12 mouse cellular contexts compared by ENCODE assay signal in genomic region chr7:4063013-4063412, GRCm38 (mm10). TPM values are rescaled to one million over a fixed set of nuclear protein-coding genes. Genes with fewer than 3 reads are reported as not detected.
DNase-seq lines count a peak whose midpoint lies in the region; ATAC-seq lines count a peak whose summit lies in the region.
"Had no signal": no experiment of that assay in that cellular context is flagged by ENCODE, and none has a peak within 500 bp of the region (broad histone marks: within the 10 kb centered on the region; RNA-seq: fewer than 3 reads in every experiment).

Gene Lair1 (minus strand): TSS chr7:4063204.

- H3K27me3 ChIP-seq in megakaryocyte, embryonic 14.5 days (replicated peaks) = peaks cover 5% of the 10 kb centered on the region
- H3K27me3 ChIP-seq: heart, embryonic 13.5 days had no signal

- ATAC-seq in common myeloid progenitor, adult 5-6 weeks (replicated peaks; ENCODE audit: low read depth, poor library complexity, severe bottlenecking) = peak; percentile 87
- ATAC-seq: forebrain, embryonic 16.5 days had no signal

- DNase-seq in right cerebral cortex, adult 18-20 months = peak; percentile 18
- DNase-seq in right cerebral cortex, postnatal 10 days (ENCODE audit: low spot score in 2 of 2) = no peak
- DNase-seq in thymus, postnatal 4 days = peak; percentile 33
- no peak for DNase-seq in cerebellum, adult 9-10 months
- no peak for DNase-seq in kidney, postnatal 14 days
- no peak for DNase-seq in layer of hippocampus, postnatal 14 days (ENCODE audit: low spot score in 2 of 2)
- DNase-seq: lung, adult 2 months had no signal

- peak within 1 kb of the TSS; percentile 66 for H3K4me3 ChIP-seq in megakaryocyte, embryonic 14.5 days (replicated peaks)
- H3K4me3 ChIP-seq: embryonic facial prominence, embryonic 10.5 days; heart, embryonic 13.5 days had no signal

- H3K9me3 ChIP-seq in megakaryocyte, embryonic 14.5 days = no peaks in the 10 kb centered on the region
- H3K9me3 ChIP-seq: embryonic facial prominence, embryonic 10.5 days; heart, embryonic 13.5 days had no signal

- H3K36me3 ChIP-seq in megakaryocyte, embryonic 14.5 days (replicated peaks; ENCODE audit: low read length) = no peaks in the 10 kb centered on the region
- H3K36me3 ChIP-seq: embryonic facial prominence, embryonic 10.5 days; heart, embryonic 13.5 days had no signal

- H3K4me1 ChIP-seq in megakaryocyte, embryonic 14.5 days = peaks cover 26% of the 10 kb centered on the region
- H3K4me1 ChIP-seq: embryonic facial prominence, embryonic 10.5 days; heart, embryonic 13.5 days had no signal

RNA-seq across cellular contexts. Expression of gene Lair1, which starts in this region (rescaled TPM):
- 19.7 and 23.0 TPM in 2 replicates for total RNA-seq in common myeloid progenitor, adult 5-6 weeks (2017)
- 0.12 TPM in 1 of 2 replicates, not detected in the other for polyA plus RNA-seq in megakaryocyte, embryonic 14.5 days (2012; ENCODE audit: insufficient read depth, low replicate concordance)
- total RNA-seq in layer of hippocampus, postnatal 14 days (2021) = 1 to 10 TPM; 4.0 to 6.8 TPM

Comparison
In these comparisons a context has a peak if more than half of its experiments do, and no peak if none do; other contexts are left out.
1. DNase-seq: peak in right cerebral cortex, adult 18-20 months (single experiment) and thymus, postnatal 4 days (single experiment); none in right cerebral cortex, postnatal 10 days (0 of 2), cerebellum, adult 9-10 months (single experiment), kidney, postnatal 14 days (single experiment) and layer of hippocampus, postnatal 14 days (0 of 2).